Mouse (Mus musculus): ENCODE measurements around the gene Adtrp. TPM values are rescaled to one million over a fixed set of nuclear protein-coding genes. Genes with fewer than 3 reads are reported as not detected.

The Adtrp gene
- polyA plus RNA-seq, 1 experiment from 2014 or later = 0.47 TPM

DNA sequence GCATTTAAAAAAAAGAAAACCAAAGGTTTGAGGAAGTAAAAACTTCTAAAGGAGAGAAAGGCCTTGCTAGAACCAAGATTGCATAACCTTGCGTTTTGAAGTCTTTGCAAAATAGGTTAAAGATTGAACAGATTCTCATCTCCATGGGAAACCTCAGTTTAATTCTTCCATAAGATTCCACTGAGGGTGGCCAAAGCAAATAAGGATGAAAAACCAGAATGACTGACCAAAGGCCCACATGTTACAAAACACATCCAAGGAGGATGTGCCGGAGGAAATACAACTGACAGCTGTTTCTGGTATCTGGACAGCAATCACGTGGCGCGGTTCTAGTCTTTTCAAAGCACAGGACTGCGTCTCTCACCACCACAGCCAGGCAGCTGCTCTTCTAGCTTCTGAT, 18.1 kb upstream of the Adtrp start:
- no peak for ATAC-seq (ENCODE audit: low FRiP score)
- Histone ChIP-seq H3K9me3 (replicated peaks) (no peaks in the 10 kb centered on the region), H3K27me3 (replicated peaks) (no peaks in the 10 kb centered on the region), H3K4me3 (replicated peaks) (no peak overlapping the region), H3K27ac (replicated peaks) (no peak overlapping the region), H3K9ac (replicated peaks) (no peak overlapping the region), H3K36me3 (no peaks in the 10 kb centered on the region), H3K4me2 (no peak overlapping the region), H3K4me1 (no peaks in the 10 kb centered on the region)
- 82% methylated on average over 6 of the region's 6 CpGs for WGBS

DNA sequence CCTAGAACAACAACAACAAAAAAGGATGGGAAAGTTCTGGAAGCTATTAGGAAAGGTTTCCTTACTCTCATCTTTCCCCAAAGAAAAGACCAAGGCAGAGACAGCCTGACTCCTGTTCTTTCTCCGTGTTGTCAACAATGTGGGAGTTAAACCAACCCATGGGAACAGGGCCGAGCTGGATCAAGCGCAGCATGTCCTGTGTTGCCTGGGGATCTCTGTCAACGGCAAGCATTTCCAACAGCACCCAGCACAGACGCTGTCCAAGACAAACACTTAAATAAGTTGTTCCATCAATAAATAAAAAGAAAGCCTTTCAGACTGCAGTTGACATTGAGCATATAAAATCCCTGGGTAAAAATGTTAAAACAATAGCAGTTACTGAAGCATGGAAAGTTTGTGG, 17.6 kb upstream of the Adtrp start:
- Histone ChIP-seq H3K9ac (replicated peaks) (no peak overlapping the region), H3K27me3 (replicated peaks) (no peaks in the 10 kb centered on the region), H3K4me1 (no peaks in the 10 kb centered on the region), H3K36me3 (no peaks in the 10 kb centered on the region), H3K27ac (replicated peaks) (no peak overlapping the region), H3K9me3 (replicated peaks) (no peaks in the 10 kb centered on the region), H3K4me2 (no peak overlapping the region), H3K4me3 (replicated peaks) (no peak overlapping the region)
- no peak for ATAC-seq (ENCODE audit: low FRiP score)
- 78% methylated on average over 5 of the region's 5 CpGs for WGBS

DNA sequence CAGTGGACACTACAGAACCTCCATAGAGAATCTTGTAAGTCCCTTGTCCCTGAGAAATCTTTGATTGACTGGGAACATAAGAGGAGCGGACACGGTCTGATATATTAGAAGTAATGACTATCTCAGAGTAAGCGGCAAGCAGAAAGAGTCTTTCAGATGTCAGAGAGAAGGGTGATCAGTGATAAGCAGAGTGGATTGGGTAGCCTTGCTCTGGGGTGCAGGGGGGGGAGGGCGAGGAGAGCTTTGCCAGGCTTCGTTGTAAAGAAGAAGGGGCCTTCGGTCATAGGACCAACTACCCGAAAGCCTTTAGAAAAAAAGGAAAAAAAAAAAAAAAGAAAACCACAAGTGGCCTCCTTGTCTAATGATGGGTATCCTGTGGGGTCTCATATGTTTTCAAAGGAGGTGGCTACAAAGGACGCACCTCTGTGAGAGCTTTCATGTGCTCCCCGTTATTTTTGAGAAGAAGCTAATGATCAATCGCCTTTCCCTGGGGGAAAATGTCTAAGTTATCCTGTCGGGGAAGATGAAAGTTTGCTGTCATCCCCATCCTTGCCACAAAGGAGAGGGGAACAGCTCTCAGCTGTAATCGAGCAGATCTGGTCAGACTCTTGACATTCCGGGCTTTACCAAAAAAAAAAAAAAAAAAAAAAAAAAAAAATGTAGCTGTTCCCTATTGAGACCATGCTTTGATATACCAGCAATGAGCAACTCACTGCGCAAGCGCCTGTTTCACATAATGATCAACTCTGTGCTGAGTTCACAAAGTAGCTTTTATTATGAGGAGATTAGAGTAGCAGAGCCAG, 13.3 kb upstream of the Adtrp start:
- Histone ChIP-seq H3K36me3 (no peaks in the 10 kb centered on the region), H3K4me2 (no peak overlapping the region), H3K9ac (replicated peaks) (no peak overlapping the region), H3K4me1 (no peaks in the 10 kb centered on the region), H3K27ac (replicated peaks) (no peak overlapping the region), H3K9me3 (replicated peaks) (no peaks in the 10 kb centered on the region), H3K27me3 (replicated peaks) (no peaks in the 10 kb centered on the region), H3K4me3 (replicated peaks) (no peak overlapping the region)
- 93% methylated on average over 15 of the region's 15 CpGs for WGBS
- no peak for ATAC-seq (ENCODE audit: low FRiP score)

DNA sequence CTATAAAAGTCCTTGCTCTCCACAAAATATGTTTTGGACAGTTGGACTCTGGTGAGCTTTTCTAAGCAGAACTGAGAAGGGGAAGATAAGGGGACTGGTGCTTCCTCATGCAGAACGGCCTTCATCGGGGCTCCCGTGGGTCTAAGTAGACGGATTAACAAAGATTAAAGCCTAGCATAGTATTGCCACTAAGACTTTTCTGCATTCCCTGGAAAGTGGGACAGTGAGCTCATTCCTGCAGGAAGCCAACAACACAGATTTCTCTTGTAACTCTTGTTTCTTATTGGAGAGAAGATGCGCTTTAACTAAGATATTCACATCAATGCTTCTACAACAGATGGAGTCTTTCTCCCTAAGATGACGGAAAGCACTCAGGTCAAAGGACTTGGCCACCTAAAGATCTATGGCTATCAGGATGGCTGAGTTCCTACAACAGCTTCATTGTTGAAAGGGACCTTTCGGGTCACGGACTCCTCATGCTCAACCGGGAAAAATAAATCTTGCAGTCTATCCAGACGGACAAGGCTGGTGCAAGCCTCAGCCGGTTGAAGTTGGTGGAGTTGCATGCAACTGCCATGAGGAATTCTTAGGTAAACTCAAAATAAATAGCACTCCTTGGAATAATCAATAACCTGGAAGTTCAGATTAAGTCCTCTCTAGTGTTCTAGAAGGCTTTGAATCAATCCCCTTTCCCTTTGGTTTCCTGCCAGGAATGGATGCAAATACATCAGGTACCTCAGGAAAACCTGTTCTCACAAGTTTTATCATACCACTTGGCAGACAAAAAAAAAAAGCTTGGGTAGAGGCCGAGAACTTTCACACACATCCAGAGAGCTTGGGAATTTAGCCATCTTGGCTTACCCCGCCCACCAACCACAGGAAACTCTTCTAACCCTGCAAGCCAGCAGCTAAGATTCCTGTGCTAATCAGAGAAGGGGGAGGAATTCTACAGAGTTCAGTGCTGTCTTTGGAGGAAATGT, 8.0 kb upstream of the Adtrp start:
- H3K4me1 ChIP-seq = 0 out of 2 replicates have a peak, but pooled peaks cover 3% of the 10 kb centered on the region

DNA sequence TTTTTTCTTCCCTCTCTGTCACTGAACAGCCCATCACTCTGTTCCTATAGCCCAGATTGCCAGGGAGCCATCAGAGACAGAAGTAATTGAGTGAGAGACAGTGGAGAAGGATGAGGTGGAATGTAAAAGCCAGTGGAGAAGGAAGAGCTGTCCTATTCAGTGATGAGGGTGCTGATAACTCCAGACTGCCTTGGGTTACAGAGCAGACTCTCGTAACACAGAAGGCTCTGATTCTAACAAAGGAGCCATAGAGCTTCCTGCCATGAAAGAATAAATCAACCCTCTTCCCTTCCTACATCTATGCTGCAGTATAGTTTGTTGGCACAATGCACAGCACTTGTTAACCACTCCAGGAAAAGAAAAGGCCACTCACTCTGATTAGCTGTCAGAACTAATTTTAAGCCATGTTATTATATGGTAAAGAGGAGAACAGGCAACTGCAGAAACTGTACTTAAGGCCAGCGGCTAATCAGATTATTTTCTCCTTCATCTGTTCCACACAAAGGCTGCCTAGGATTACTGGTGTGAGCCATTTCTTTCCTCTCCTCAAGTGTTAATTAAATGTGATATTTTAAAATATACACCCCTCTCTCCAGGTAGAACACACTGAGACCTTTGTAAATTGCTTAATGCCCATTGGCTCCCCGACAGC, 3.4 kb upstream of the Adtrp start:
- WGBS = 39% methylated on average over 3 of the region's 3 CpGs
- H3K27me3 ChIP-seq (replicated peaks) = no peaks in the 10 kb centered on the region
- no peak for ATAC-seq (ENCODE audit: low FRiP score)
- no peak overlapping the region for H3K4me3 ChIP-seq (replicated peaks)
- no peak overlapping the region for H3K4me2 ChIP-seq
- no peak overlapping the region for H3K27ac ChIP-seq (replicated peaks)
- H3K4me1 ChIP-seq = 0 out of 2 replicates have a peak, but pooled peaks cover 3% of the 10 kb centered on the region
- H3K36me3 ChIP-seq = no peaks in the 10 kb centered on the region
- no peak overlapping the region for H3K9ac ChIP-seq (replicated peaks)
- H3K9me3 ChIP-seq (replicated peaks) = no peaks in the 10 kb centered on the region

More for the DNA sequence above, 8.0 kb upstream of the Adtrp start:
- WGBS = 51% methylated on average over 13 of the region's 13 CpGs
- no peak for ATAC-seq (ENCODE audit: low FRiP score)
- no peak overlapping the region for H3K4me3 ChIP-seq (replicated peaks)
- H3K27me3 ChIP-seq (replicated peaks) = no peaks in the 10 kb centered on the region
- H3K27ac ChIP-seq (replicated peaks) = no peak overlapping the region
- H3K9me3 ChIP-seq (replicated peaks) = no peaks in the 10 kb centered on the region
- no peak overlapping the region for H3K4me2 ChIP-seq
- H3K36me3 ChIP-seq = no peaks in the 10 kb centered on the region
- no peak overlapping the region for H3K9ac ChIP-seq (replicated peaks)

DNA sequence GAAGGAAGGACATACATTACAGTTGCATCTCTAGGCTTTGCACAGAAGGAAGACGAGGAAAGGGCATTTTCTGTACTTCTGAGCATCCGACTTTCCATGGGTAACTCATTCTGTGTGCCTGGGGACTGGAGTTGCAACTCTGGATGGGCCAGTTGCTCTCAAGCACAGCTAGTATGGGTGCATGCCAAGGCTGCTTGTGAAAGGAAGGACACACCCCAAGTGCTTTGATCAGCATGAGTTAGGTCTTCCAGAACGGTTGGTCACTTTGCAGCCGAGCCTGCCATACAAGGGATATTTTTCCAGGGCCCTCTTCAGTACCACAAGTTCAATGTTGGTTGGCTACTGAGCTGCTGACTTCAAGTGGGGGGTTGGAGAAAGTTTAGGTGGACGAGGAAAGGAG, 968 bp downstream of the Adtrp start:
- Histone ChIP-seq H3K27ac (replicated peaks) (no peak overlapping the region), H3K9ac (replicated peaks) (no peak overlapping the region), H3K36me3 (no peaks in the 10 kb centered on the region), H3K9me3 (replicated peaks) (no peaks in the 10 kb centered on the region), H3K4me2 (no peak overlapping the region), H3K27me3 (replicated peaks) (no peaks in the 10 kb centered on the region), H3K4me3 (replicated peaks) (no peak overlapping the region), H3K4me1 (0 out of 2 replicates have a peak, but pooled peaks cover 3% of the 10 kb centered on the region)
- ATAC-seq (ENCODE audit: low FRiP score) = no peak
- WGBS = 87% methylated on average over 5 of the region's 5 CpGs

DNA sequence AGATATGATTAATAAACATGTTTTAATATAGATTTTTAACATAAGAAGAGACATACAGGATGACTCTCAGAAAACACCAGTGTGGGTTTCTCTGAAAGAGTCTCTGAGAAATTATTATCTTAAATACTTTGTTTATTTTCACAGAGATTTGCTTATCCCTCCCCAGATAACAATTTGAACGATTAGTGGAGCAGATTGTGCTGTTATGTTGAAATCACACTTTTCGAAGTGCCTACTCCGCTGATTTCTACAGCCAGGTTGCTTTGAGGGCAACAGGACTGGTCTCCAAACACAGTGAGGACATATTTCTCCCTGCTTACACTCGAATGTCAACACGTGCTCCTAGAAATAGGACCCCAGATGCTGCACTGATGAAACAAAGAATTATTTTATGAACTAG, 2.5 kb downstream of the Adtrp start:
- ATAC-seq (ENCODE audit: low FRiP score) = no peak
- H3K9me3 ChIP-seq (replicated peaks) = no peaks in the 10 kb centered on the region
- H3K27me3 ChIP-seq (replicated peaks) = no peaks in the 10 kb centered on the region
- H3K36me3 ChIP-seq = no peaks in the 10 kb centered on the region
- WGBS = 69% methylated on average over 5 of the region's 5 CpGs
- no peak overlapping the region for H3K4me2 ChIP-seq
- H3K4me3 ChIP-seq (replicated peaks) = no peak overlapping the region
- H3K4me1 ChIP-seq = no peaks in the 10 kb centered on the region
- H3K9ac ChIP-seq (replicated peaks) = no peak overlapping the region
- H3K27ac ChIP-seq (replicated peaks) = no peak overlapping the region

DNA sequence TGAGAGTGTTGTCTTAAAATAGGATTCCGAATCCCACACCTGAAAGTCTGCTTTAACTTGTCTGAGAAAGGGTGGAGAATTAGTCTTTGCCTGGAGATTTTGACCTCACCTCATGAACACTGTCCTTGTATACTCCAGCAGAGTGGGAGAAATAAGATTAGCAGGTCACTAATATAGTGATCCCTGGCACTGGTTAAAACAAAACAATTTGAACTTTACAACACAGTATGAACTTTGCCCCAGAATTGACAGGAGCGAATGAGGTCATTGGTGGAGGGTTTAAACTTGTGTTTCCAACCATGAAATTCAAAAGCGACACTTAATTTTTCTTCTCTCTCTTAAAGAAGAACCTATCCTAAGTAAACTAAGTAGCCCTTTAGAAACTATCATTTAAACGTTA, 3.4 kb downstream of the Adtrp start:
- H3K4me3 ChIP-seq (replicated peaks) = no peak overlapping the region
- WGBS = 89% methylated on average over 4 of the region's 4 CpGs
- H3K9ac ChIP-seq (replicated peaks) = no peak overlapping the region
- no peaks in the 10 kb centered on the region for H3K9me3 ChIP-seq (replicated peaks)
- no peaks in the 10 kb centered on the region for H3K27me3 ChIP-seq (replicated peaks)
- H3K4me1 ChIP-seq = no peaks in the 10 kb centered on the region
- no peak overlapping the region for H3K27ac ChIP-seq (replicated peaks)
- H3K36me3 ChIP-seq = no peaks in the 10 kb centered on the region
- H3K4me2 ChIP-seq = no peak overlapping the region
- no peak for ATAC-seq (ENCODE audit: low FRiP score)

DNA sequence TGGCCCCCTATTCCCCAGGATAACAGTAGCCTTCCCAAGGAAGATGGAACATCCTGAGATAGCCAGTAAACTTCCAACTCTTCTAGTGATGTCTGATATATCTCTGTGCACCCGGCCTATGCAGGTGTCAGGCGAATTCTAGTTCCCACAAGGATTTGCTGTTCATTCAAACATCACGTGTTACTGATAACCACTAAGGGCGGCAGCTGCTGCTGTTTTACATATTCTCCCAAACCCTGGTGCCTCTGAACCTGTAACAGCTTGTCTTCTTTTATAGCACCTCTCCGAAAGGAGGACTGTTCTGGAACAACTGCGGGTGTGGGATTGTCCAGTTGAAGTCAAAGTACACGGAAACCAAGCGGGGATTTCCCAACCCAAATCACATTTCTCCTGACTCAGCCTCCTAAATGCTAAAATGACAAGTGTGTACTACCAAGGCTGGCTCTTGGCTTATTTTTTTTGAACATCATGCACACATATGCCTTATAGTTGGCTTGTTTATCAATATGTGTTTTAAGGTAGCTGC, 13.8 kb downstream of the Adtrp start:
- no peak overlapping the region for H3K27ac ChIP-seq (replicated peaks)
- ATAC-seq (ENCODE audit: low FRiP score) = no peak
- H3K4me3 ChIP-seq (replicated peaks) = no peak overlapping the region
- H3K4me2 ChIP-seq = no peak overlapping the region
- no peaks in the 10 kb centered on the region for H3K4me1 ChIP-seq
- no peaks in the 10 kb centered on the region for H3K36me3 ChIP-seq
- H3K9me3 ChIP-seq (replicated peaks) = no peaks in the 10 kb centered on the region
- H3K9ac ChIP-seq (replicated peaks) = no peak overlapping the region
- WGBS = 94% methylated on average over 8 of the region's 8 CpGs
- H3K27me3 ChIP-seq (replicated peaks) = no peaks in the 10 kb centered on the region

DNA sequence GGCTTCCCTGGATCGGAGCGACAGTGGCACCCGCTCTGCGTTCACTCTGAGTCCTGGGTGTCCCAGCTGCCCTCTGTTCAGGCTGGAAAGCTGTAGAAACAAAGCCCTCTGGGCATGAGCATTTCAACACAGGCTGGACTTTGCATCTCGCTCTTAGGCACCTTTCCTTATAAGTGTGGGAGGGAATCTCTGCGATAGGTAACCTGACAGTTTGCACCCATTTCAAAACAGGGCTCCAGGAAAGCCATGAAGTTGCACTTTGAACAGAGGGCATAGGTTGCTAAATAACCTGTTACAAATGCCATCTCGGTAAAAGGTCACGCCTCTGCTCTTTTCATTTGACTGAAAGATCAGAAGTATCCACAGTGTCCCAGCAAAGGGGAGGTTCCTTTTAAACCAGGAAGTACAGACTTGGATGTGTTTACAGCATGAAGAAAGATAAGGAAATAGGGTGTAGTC, 19.2 kb downstream of the Adtrp start:
- no peak overlapping the region for H3K27ac ChIP-seq (replicated peaks)
- H3K4me2 ChIP-seq = no peak overlapping the region
- WGBS = 94% methylated on average over 8 of the region's 8 CpGs
- H3K9me3 ChIP-seq (replicated peaks) = no peaks in the 10 kb centered on the region
- no peak for ATAC-seq (ENCODE audit: low FRiP score)
- H3K4me3 ChIP-seq (replicated peaks) = no peak overlapping the region
- H3K36me3 ChIP-seq = no peaks in the 10 kb centered on the region
- H3K27me3 ChIP-seq (replicated peaks) = no peaks in the 10 kb centered on the region
- no peaks in the 10 kb centered on the region for H3K4me1 ChIP-seq
- no peak overlapping the region for H3K9ac ChIP-seq (replicated peaks)

DNA sequence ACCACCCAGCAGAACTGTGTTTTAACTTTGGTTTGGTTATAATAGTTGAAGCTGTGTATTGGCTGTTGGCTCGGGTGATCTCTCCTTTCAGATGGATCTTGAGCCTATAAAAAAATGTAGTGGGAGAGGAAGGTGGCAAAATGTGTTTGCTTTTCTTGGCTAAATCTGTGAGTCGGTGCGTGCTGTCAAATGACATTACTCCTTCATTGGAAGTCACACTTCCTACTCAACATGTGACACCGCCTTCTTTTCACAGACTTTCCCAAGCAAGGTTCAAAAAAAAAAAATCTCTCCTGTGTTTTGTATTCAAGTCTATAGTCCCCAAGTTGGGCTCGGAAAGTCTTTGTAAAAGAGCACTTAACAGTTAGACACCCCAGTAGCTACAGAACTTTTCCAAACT, 19.9 kb downstream of the Adtrp start:
- H3K4me3 ChIP-seq (replicated peaks) = no peak overlapping the region
- no peaks in the 10 kb centered on the region for H3K9me3 ChIP-seq (replicated peaks)
- H3K36me3 ChIP-seq = no peaks in the 10 kb centered on the region
- no peak overlapping the region for H3K4me2 ChIP-seq
- H3K27ac ChIP-seq (replicated peaks) = no peak overlapping the region
- WGBS = 91% methylated on average over 5 of the region's 5 CpGs
- no peak for ATAC-seq (ENCODE audit: low FRiP score)
- H3K9ac ChIP-seq (replicated peaks) = no peak overlapping the region
- H3K4me1 ChIP-seq = no peaks in the 10 kb centered on the region
- H3K27me3 ChIP-seq (replicated peaks) = no peaks in the 10 kb centered on the region

Measured in neural tube, embryonic 15.5 days (tissue).